Mouse (Mus musculus): Measurements from ENCODE around the gene Zfp683.
A peak's percentile ranks its signal among the peaks of the same experiment; 100 is the strongest.

Gene Zfp683

DNA sequence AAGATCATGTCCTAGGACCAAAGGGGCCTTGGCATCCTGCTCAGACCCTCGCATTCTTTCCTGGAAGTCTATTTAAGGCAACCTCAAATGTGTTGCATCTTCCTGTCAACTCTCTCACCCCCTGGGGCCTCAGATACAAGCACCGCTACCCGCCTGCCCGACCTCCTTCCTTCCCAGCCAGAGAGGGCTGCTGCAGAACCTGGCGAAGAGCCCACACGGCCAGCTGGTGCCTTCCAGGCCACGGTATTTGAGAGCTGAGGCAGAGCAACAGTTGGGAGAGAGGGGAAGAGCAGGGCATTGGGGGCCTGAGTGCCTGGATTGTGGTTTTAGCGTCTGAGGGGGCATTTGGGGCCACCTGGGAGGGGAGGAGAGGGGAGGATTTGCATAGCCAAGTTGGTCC is 1.1 kb upstream of the Zfp683 start:
- peak; percentile 71 for DNase-seq

DNA sequence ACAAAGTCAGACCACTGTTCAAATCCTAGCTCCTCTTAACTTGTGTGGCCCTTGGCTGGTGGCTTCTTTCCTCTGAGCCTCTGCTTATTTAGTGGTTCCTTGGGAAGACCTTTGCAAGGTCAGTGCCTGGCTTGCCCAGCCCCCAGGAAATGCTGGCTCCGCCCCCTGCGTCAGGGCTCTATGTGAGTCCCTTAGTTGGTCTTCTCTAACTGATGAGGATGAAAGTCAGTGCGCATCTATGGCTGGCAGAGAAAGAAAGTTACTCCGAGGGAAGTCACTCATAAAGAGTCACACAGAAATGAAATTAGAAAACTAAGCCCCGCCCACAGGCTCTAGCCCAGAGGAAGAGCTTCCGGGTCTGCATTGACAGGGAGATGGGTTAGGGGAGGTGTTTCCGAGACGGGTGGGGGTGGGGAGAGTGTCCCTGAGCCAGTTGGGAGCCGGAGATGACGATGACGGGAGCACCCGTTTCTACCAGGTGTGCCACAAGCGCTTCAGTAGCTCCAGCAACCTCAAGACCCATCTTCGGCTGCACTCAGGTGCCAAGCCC is 4.6 kb downstream of the Zfp683 start:
- no peak for DNase-seq

DNA sequence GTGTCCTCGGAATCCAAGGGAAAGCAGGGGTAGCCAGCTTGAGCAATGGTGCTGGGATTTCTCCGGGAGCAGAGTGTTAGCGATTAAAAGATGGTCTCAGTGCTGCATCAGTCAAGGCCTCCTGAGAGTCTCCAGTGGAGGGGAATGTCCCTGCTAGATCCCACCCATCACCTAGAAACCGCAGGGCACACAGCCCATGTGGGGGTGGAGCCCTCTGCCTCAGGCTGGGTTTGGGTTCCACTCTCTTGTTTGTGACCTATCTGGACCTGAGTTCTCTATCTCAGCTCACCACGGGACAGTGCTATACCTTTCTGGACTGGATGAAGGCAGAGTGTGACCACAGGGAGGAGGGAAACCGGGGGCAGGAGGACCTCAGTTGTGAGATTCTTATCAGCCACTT is 5.3 kb downstream of the Zfp683 start:
- DNase-seq: no peak

DNA sequence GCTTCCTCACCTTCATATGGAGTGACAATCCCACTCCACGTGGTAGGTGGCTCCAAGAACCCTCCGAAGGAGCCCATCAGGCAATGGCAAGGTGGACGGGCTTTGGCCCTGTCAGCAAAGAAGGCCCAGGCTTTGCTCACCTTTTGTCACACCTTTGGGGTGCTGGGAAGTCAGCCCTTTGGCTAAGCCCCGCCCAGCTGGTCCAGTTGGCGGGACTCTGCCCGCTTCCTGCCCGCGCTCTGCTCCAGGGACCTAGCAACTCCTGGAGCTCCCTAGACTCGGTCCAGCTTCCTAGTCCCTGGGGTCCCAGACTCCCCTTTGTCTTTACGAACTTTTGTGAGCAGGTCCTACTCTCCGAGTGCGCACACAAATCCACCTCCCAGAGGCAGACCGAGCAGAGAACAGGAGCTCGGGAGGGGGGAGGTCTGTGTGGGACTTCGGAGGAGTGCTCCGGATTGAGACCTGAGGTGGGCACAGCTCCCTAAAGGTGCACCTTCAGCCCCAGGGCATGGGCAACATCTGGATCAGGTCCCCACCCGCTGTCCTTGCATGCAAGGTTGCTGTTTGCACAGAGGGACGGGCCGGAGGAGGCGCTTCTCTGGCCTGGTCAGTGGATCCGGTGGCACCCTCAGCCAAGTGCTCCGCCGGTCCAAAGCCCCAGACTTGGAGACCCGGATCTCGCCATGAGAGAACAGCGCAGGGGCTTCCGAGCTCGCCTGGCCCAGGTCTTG is 6.7 kb downstream of the Zfp683 start, which contains the start of gene Crybg2:
TSS of gene Crybg2 (plus strand) at position 681 of the 731 bp plus-strand sequence.
- no peak for DNase-seq

DNA sequence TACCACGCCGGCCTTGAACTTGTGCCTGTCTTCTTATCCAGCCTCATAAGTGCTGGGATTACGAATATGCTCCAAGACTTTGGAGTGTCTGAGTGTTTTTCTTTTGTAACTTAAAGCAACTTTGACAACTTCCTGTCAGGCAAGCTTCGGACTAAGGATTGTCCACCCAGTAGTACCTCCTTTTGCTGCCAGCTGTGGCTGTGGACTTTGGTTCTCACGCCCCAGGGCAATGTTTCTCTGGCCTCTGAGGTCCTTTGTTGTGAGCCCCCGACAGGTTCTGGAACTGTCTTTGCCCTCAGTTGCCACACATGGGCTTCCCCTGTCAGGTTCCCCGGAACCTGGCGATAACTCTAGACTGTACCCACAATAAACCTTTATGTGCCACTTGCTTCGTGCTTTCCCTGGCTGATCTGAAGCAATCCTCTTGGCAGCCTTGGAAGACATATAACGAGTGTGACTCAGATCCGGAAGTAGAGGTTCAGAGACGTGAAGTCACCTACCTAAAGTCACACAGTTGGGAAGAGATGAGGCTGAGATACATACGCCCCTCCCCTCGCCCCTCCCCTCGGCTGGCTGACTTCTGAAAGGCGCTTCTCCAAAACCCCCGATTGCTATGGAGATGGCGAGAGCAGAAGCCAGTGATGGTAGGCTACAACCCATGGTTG is 7.7 kb downstream of the Zfp683 start:
- DNase-seq: no peak

DNA sequence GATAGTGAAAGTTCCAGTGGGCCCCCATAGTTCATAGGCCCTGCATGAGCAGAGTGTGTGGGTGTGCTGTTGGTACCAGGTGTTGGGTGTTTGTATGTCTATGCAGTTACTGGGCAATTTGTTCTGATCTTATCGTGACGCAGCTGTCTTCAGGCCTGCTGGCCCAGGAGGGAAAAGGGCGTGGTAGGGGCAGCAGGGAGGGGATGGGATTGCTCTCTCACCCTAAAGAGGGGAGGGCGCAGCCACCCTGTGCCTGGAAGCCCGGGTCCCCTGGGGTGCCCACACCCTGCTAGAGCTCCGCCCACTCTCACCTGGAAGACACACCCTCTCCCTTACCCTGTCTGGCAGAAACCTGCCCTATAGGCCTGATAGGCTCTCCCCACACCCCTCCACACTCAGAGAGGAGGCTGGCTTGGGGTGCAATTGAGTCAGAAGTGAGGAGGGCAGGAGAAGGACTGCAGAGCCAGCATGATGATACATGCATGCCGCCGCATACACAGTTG is 8.4 kb downstream of the Zfp683 start:
- DNase-seq: no peak

DNA sequence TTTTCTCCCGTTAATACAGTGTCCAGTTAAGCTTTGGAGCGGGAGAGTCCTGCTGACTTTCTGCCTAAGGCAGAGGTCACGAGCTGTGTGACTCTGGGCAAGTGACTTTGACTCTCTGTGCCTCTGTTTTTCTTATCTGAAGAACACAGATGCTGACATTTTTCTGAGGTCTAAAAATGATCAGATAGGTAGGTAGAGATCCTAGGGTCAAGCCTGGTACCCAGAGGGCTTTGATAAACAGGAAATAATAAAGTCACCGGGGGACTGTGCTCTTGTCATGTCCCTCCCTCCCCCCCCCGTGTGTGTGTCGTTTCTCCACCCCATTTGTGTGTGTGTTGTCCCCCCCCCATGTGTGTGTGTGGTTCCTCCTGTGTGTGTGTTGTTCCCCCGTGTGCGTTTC is 8.9 kb downstream of the Zfp683 start:
- DNase-seq: no peak

DNA sequence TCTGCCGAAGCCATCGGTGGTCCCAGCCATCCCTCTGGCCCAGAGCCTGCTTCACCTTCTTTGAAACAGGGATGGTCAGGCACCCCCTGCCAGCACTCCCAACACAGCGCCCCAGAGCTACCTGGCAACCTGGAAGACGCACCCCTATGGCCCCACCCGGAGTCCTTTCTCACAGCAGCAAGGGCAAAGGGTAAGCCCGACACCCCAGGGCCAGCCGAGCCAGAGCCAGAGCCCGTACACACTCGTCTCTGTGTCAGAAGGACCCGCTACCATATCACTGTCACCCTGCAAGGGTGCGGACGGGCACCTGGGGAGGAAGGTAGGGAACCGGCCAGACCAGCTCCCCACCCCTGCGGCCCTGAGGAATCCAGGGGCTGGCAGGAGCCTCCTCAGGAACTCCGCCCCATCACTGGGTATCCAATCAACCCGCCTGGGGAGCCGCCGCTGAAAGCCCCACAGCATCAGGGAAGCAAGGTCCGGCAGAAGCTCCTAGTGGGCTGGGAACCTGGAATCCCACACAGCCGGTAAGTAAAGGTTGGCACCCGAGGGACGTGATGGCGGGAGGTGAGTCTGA is 11.9 kb downstream of the Zfp683 start:
- DNase-seq: no peak

DNA sequence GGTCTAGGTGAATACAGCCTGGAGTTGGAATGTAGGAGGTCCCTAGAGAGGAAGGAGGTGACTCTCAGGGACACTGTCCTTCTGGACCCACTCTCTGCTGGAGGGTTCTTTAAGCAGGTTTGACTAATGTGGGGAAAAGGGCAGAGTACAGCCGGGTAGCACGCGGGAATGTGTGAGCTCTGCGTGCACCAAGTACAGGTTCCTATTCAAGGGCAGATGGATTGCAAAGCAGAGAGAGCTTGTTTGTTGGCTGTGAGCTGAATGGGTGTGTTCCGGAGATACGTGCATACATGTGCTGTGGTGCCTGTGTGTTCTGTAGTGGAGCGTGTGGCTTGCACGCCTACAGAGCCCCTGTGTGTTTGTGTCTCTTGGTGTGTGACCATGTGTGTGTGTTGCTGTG is 13.7 kb downstream of the Zfp683 start:
- no peak for DNase-seq

DNA sequence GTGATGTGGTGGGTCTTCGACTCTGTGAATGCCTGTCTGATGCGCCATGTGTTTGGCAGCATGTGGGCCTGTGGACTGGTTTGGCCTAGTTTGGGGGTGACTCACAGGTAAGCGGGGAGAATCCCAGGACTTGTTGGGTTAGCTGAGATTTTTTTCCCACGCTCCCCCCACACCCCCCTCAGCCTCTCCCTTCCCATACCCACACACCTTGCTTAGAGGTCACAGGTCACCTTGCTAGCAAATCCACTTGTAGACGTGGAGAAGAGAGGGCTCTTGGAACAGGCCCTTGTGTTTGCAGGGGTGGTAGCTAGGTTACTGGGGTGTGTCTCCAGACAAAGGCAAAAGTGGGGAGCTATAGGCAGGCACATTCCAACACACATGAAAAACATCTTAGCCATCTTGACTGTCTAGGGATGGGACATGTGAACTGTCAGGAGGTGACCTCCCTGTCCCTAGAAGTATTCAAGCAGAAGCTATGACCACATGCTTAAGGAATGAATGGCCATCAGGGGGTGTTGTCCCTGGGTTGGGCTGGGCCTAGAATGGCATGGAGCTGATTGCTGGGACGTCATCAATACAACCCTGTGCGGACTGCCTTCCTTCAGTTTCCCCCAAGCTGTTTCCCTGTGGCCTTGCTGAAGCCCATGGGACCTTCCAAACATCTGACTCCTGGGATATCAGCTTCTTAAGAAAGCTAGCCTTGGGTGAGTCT is 14.4 kb downstream of the Zfp683 start:
- no peak for DNase-seq

DNA sequence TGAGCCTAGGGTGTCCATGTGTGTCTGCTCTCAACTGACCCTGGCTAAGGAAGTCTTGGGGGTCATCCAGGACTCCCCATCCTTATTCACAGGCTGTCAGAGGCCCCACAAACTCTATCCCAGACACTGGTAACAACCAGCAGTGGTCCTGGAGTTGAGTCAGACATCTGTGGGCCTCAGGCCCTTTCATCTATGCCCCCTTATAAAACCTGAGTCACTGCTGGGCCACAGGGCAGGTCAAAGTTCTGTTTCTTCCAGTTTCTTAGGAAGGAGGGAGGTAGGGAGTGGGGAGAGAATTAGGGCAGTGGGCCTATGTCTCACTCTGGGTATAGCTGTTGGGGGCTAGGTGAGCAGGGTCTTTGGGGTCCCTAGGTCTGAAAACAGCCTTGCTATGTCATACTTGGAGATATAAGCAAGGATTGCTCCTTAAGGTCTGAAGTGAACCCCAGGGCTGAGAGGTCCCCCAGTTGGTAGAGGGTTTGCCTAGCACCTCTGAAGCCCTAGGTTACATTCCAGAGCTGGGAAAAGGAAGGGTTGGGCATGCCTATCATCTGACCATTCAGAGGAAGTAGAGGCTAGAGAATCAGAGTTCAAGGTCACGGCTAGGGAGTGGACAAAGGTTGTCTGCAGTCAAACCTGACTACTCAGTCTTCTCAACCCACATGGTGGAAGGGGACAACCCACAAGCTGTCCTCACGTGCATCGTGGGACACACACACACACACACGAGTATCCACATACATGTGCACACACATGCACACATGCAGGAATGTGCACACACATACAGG is 15.3 kb downstream of the Zfp683 start:
- DNase-seq: no peak

DNA sequence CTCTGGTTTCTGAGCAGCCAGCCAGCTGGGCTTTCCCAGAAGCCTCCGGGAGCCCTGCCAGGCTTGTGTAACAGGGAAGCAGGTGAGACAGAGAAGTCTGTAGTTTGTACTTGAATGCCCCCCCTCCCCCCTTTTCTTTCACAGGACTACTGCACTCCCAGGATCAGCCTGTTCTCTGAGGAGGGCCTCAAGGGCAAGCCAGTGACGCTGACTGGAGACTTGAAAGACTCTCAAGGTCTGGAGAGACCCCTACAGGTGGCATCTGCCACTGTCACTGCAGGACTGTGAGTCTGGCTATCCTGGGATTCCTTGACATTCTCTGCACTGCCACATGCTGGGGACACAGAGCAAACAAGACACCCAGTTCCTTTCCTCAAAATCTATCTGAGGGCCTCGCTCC is 25.1 kb downstream of the Zfp683 start:
- DNase-seq: peak; percentile 36

DNA sequence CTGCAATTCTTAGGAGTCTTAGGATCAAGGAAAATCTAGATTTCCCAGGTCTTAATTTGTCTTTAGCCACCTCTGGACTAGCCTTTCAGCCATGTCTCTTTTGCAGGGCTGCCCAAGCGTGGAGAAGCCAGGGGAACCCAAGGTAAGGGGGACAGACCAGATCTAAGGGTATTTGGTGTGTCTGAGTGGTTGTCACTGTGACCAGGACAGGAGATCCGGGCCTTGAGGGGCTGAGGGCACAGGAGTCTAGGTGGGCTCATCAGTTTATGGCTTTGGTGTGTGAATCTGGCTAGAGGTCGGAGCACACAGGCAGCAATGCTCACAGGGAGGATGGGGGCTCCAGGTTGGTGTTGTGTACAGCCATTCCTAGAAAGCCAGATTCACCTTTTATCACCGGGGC is 27.0 kb downstream of the Zfp683 start:
- DNase-seq: no peak

DNA sequence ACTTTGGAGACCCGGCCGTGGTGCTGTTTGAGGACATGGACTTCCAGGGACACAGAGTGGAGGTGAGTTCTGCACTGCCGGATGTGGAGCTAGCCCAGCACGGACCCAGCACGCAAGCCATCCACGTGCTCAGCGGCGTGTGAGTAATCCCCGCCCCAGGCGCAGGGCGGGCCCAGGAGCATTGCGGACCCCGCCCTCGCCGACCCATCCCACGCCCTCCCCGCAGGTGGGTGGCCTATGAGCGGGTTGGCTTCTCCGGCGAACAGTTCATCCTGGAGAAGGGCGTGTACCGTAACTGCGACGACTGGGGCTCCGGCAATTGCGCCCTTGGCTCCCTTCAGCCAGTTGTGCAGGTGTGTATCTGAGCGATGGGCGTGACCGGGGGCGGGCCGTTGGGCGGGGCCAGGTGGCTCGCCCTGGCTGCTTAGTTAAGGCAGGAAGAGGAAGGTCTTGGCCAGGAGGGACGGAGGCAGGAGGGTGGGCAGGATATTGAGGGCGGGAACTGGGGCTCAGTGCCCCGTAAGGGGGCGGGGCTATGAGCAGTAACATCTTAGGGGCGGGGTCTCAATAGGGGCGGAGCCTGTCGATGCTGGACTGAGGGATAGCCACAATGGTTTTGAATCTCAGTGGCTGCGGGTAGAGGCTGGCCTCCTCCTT is 28.2 kb downstream of the Zfp683 start:
- peak; percentile 63 for DNase-seq

DNA sequence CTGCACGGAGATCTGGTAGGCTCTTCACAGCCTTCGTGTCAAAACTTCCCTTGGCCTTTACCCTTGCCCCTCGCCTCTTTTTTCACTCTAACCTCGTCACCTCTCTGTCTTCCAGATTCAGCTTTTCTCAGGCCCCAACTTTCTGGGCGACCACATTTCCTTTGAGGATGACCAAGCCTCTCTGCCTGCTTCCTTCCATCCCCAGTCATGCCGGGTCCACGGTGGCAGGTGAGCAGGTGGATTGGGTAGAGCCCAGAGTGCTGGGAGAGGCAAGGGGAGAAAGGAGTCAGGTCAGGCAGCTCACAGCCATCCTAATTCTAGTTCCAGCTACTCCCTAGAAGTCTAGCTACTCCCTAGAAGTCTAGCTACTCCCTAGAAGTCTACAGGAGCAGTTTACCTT is 28.8 kb downstream of the Zfp683 start:
- no peak for DNase-seq

DNA sequence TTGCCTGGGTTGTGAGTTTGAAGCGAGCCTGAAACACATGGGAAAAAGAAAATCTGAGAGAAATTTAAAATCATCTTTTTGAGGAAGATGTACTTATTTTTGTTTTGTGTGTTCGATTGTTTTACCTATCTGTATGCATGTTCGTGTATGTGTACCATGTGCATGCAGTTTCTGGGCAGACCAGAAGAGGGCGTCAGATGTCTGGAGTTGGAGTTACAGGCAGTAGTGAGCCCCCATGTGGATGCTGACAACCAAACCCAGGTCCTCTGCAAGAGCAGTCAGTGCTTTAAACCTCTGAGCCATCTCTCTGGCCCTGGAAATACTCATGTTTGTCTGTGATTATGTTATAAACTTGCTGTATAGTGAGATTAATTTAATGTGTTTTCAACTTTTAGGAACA is 31.4 kb downstream of the Zfp683 start:
- no peak for DNase-seq

DNA sequence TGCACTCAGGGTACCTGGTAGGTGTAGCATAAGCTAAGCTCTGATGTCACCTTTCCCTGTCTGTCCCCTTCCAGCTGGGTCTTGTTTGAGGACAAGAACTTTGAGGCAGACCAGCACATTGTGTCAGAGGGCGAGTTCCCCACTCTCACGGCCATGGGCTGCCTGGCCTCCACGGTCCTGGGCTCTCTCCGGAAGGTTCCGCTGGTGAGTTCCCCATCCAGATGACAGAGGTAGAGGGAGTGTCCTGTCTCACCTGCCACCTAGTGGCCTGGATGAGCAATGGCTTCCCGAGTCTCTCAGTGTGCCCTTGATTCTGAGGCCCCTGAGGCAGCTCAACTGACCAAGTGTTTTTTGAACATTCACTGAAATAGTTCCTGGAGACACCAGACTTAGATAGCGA is 33.8 kb downstream of the Zfp683 start:
- DNase-seq: peak; percentile 57

DNA sequence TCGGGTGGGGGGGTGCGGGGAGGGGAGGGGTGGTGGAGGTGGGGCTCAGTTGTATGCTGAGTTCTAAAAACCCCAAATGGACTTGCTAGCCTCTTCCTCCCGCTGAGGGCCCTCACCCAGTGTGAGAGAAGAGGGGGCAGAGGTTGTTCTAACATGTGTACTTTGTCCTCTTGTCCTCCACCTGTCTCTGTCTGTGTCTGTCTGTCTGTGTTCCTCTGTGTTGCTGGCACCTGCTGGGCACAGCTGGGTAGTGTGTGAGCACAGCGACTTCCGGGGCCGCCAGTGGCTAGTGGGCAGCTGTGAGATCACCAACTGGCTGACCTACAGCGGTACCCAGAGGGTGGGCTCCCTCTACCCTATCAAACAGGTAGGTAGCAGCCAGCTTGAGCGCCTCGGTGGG is 35.4 kb downstream of the Zfp683 start:
- DNase-seq: no peak

DNA sequence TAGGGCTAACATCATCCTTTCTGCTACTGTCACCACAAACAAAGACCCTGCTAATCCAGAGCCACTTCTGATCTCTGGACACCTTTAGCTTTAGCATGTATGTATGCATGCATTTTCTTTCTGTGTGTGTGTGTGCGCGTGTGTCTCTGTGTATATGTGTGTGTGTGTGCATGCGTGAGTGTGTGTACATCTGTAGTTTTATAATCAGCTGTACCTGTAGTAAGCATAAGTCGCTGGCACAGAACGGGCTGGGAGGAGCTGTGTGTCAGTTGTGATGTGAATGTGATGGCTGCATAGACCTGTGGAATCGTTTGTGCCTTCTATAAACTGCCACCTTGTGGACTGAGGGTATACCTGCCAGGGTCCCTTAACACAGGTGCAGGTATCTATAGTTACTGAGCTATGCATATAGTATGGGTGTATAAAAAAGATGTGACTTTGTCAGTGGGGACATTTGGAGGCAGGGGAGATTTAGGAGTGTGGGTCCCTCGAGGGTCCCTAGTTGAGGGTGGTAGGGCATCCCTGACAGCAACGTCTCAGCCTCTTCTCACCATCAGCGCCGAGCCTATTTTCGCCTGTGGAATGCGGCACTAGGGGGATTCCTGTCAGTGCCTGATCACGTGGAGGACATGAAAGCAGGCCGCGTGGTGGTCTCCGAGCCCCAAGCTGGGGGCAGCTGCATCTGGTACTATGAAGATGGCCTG is 37.0 kb downstream of the Zfp683 start:
- no peak for DNase-seq

DNA sequence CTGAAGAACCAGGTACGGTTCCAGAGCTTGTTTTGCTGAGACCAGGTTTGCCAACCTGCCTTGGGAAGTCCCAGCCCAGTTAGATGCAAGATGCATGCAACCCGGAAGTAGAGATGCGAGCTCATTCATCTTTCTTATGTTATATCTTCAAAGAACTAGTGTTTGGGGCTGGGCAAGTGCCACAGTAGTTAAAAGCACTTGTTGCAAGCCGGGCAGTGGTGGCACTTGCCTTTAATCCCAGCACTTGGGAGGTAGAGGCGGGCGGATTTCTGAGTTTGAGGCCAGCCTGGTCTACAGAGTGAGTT is 37.5 kb downstream of the Zfp683 start:
- DNase-seq: no peak
